Mouse (Mus musculus) lung, postnatal 0 days (tissue): ENCODE data around the gene Ctse. TPM values are rescaled to one million over a fixed set of nuclear protein-coding genes. Genes with fewer than 3 reads are reported as not detected.
A peak's percentile ranks its signal among the peaks of the same experiment; 100 is the strongest.

ENCODE experiments used
- ATAC-seq: fragments of 200-750 bp; cut with Nextera tagmentation; 2 replicates; pipeline ENCODE4 v1.8.0; 2017; ENCODE audit warnings: moderate library complexity
- DNase-seq: peaks from one replicate; pipeline ENCODE4 v3.0.0-alpha.2; 2016; ENCODE audit warnings: low spot score
- H3K27ac ChIP-seq: fragments of 300-500 bp; sonication (generic); 2 replicates; pipeline ENCODE4 v1.5.1; 2014; ENCODE audit warnings: antibody characterized with exemption, mild to moderate bottlenecking, low read length, mixed read lengths
- H3K27me3 ChIP-seq: fragments of 300-500 bp; sonication (generic); replicated peaks from 2 replicates; pipeline ENCODE4 v1.6.1; 2014; ENCODE audit warnings: low read length, mixed read lengths; ENCODE audit not compliant: insufficient read depth
- H3K36me3 ChIP-seq: fragments of 300-500 bp; sonication (generic); 2 replicates; pipeline ENCODE4 v1.6.1; 2014; ENCODE audit warnings: low read length, mixed read lengths; ENCODE audit not compliant: insufficient read depth
- H3K4me1 ChIP-seq: fragments of 300-500 bp; sonication (generic); 2 replicates; pipeline ENCODE4 v1.6.1; 2014; ENCODE audit warnings: antibody characterized with exemption, low read depth, low read length, mixed read lengths; ENCODE audit not compliant: insufficient read depth
- H3K4me2 ChIP-seq: fragments of 300-500 bp; sonication (generic); replicated peaks from 2 replicates; pipeline ENCODE4 v1.6.1; 2014; ENCODE audit warnings: low read depth, mild to moderate bottlenecking, low read length, moderate library complexity, mixed read lengths
- H3K4me3 ChIP-seq: fragments of 300-500 bp; sonication (generic); 2 replicates; pipeline ENCODE4 v1.5.1; 2014; ENCODE audit warnings: low read depth, low read length
- H3K9ac ChIP-seq: fragments of 300-500 bp; sonication (generic); replicated peaks from 2 replicates; pipeline ENCODE4 v1.6.1; 2014; ENCODE audit warnings: low read depth, mild to moderate bottlenecking
- H3K9me3 ChIP-seq: fragments of 300-500 bp; sonication (generic); 2 replicates; pipeline ENCODE4 v1.6.1; 2016; ENCODE audit warnings: low read length, mixed read lengths
- CTCF ChIP-seq: IDR thresholded peaks from 2 replicates; pipeline ENCODE4 v1.5.1; 2016; ENCODE audit warnings: antibody characterized with exemption, mild to moderate bottlenecking
- EP300 ChIP-seq: IDR thresholded peaks from 2 replicates; pipeline ENCODE4 v1.6.1; 2016; ENCODE audit warnings: antibody characterized with exemption, mild to moderate bottlenecking, control low read depth
- WGBS: fragments of 180-500 bp; shearing (Covaris S2); extraction: QIAGEN DNeasy Blood & Tissue Kit; methylation state at CpG from one replicate; pipeline ENCODE4 v1.1.7; 2014; 5-methylcytosine and 5-hydroxymethylcytosine counted together
- polyA plus RNA-seq: library from polyadenylated mRNA; unstranded; fragments of >200 nt; fragmentation: Nextera tagmentation; extraction: Ambion mirVana; gene quantifications from 2 replicates; pipeline ENCODE4 v1.2.1, GENCODE M21; 2015

Gene Ctse
- polyA plus RNA-seq, 1 experiment from 2014 or later, result 1.1 TPM

- TF ChIP-seq EP300 (no peak), CTCF (no peak)
- Histone ChIP-seq H3K4me3 (no peak overlapping the region), H3K4me2 (no peak overlapping the region), H3K36me3 (no peaks in the 10 kb centered on the region), H3K27ac (no peak overlapping the region), H3K9ac (no peak overlapping the region), H3K4me1 (no peaks in the 10 kb centered on the region), H3K9me3 (no peaks in the 10 kb centered on the region), H3K27me3 (no peaks in the 10 kb centered on the region)
- ATAC-seq (no peak), DNase-seq (no peak)
- WGBS, result 90% methylated on average over 13 of the region's 13 CpGs
These were observed 3.5 kb downstream of the Ctse start for GRCm38 (mm10) chr1:131641565-131641964.

- no peak overlapping the region for H3K4me3 ChIP-seq
- H3K27me3 ChIP-seq, result no peaks in the 10 kb centered on the region
- H3K27ac ChIP-seq, result no peak overlapping the region
- no peak overlapping the region for H3K4me2 ChIP-seq
- TF ChIP-seq EP300 (no peak), CTCF (no peak)
- no peaks in the 10 kb centered on the region for H3K4me1 ChIP-seq
- ATAC-seq (no peak), DNase-seq (no peak)
- no peaks in the 10 kb centered on the region for H3K9me3 ChIP-seq
- WGBS, result 75% methylated on average over 2 of the region's 2 CpGs
- H3K9ac ChIP-seq, result no peak overlapping the region
- H3K36me3 ChIP-seq, result no peaks in the 10 kb centered on the region
These were observed 4.1 kb downstream of the Ctse start for GRCm38 (mm10) chr1:131642251-131642650.

DNA sequence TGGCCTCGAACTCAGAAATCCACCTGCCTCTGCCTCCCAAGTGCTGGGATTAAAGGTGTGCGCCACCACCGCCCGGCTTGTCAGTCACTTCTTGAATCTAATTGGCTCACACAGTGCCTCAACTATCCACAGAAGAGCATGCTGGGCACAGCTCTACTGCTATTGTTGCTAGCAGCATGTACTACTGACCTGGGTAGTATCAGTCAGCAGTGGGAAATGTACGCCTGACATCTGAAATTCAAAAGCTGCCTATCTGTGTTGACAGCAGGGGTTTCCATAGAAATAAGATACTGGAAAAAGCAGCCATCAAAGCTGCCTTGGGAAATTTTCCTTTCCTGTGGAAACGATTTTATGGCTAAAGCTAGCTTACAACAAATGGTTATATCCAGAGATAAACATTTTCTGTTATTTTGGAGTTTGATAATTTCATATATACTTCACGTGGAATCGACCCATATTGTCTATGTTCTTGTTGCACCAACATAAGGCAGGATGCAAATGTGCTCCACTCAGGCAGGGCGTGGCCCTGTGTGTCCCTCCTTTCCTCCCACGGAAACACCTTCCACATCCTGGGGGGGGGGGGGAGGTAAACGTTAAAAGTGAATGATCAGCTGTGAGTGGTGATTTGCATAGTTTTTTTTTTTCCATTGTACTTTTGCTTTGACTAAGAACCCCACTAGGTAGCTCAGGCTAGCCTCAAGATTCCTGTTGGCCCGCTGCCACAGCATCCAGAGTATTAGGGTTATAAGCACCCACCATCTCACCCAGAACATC is 14.8 kb downstream of the Ctse start:
- 75% methylated on average over 11 of the region's 12 CpGs for WGBS
- Histone ChIP-seq H3K4me1 (no peaks in the 10 kb centered on the region), H3K4me2 (no peak overlapping the region), H3K27me3 (no peaks in the 10 kb centered on the region), H3K9ac (no peak overlapping the region), H3K9me3 (no peaks in the 10 kb centered on the region), H3K36me3 (no peaks in the 10 kb centered on the region), H3K4me3 (no peak overlapping the region), H3K27ac (no peak overlapping the region)
- ATAC-seq, result no peak
- DNase-seq, result no peak
- no peak for TF ChIP-seq EP300
- TF ChIP-seq CTCF, result no peak

DNA sequence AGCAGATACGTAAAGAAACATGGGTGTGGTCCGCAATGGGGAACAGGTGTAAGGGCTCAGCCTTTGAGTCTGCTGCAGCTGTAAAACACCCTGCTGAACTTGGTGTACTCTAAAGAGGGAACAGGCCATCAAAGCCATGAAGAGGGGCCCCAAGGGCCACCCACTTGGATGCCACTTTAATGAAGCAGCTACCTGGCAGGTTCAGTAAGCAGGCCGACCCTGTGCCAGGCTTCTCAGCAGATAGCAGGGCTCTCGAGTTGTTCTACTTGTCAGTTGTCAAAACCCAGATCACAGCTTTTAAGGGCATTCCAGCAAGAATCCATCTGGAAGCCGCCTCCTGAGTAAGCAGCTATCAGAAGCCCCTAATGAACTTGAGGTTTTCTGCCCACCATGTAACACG is 17.5 kb downstream of the Ctse start:
- no peak overlapping the region for H3K9ac ChIP-seq
- no peaks in the 10 kb centered on the region for H3K9me3 ChIP-seq
- no peak overlapping the region for H3K27ac ChIP-seq
- no peak for TF ChIP-seq CTCF
- TF ChIP-seq EP300, result no peak
- H3K4me1 ChIP-seq, result no peaks in the 10 kb centered on the region
- DNase-seq (no peak), ATAC-seq (no peak)
- H3K4me3 ChIP-seq, result no peak overlapping the region
- H3K36me3 ChIP-seq, result no peaks in the 10 kb centered on the region
- H3K27me3 ChIP-seq, result no peaks in the 10 kb centered on the region
- 55% methylated on average over 6 of the region's 6 CpGs for WGBS
- H3K4me2 ChIP-seq, result no peak overlapping the region

DNA sequence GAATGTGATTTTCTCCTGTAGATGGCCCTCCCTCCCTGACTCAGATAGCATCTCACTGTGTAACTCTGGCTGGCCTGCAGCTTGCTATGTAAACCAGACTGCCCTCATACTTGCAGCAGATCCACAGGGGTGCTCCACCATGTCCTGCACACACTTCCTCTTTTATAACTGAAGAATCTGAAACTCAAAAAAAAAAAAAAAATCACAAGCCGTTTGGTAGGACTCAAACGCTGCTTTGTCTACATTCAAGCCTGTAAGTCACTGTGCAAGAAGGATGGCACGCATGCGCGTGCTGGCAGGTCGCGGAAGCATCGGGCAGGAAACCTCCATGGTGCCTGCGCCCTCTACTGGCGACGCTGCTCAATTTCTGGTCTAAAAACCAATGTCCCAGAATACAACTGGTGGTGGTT is 19.8 kb downstream of the Ctse start:
- H3K27ac ChIP-seq, result no peak overlapping the region

DNA sequence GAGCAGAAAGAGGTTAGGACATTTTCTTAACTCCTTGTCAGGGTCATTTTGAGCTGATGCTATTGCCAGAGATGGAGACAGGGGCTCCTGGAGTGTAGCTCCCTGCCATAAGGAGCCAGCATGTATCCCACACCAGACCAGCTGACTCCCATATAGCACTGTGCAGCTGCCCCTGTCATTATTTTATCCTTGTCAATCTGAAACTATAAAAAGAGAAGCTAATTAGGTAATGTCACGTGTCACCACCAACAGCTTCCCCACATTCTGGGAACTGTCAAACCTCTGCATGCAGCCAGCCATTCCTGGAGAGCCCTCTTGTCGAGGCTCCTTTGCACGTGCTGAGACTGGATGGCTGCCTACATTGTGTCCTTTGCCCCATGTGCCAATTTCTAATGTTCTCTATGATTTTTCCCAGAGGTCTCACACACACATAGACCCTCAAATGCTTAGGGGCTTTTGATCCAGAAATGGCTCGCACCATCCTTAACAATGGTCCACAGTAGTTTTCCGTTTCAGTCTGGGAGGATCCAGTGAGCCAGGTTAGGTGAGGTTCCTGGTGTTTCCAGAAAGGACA is 21.5 kb downstream of the Ctse start:
- Histone ChIP-seq H3K4me2 (no peak overlapping the region), H3K4me3 (no peak overlapping the region), H3K36me3 (no peaks in the 10 kb centered on the region), H3K9ac (no peak overlapping the region), H3K9me3 (no peaks in the 10 kb centered on the region), H3K27me3 (no peaks in the 10 kb centered on the region), H3K27ac (no peak overlapping the region), H3K4me1 (no peaks in the 10 kb centered on the region)
- ATAC-seq (no peak), DNase-seq (no peak)
- WGBS, result 73% methylated on average over 5 of the region's 5 CpGs
- TF ChIP-seq CTCF, result no peak
- TF ChIP-seq EP300, result no peak

More for the DNA sequence above, 19.8 kb downstream of the Ctse start:
- no peaks in the 10 kb centered on the region for H3K27me3 ChIP-seq
- H3K4me3 ChIP-seq, result no peak overlapping the region
- H3K9me3 ChIP-seq, result no peaks in the 10 kb centered on the region
- H3K36me3 ChIP-seq, result no peaks in the 10 kb centered on the region
- 1% methylated on average over 11 of the region's 11 CpGs for WGBS
- DNase-seq (peak; percentile 97), ATAC-seq (peak; percentile 72)
- no peak overlapping the region for H3K4me2 ChIP-seq
- TF ChIP-seq EP300 (no peak), CTCF (peak; percentile 95)
- no peak overlapping the region for H3K9ac ChIP-seq
- H3K4me1 ChIP-seq, result no peaks in the 10 kb centered on the region
